Comparison of ENCODE assay signal across 18 mouse cellular contexts in genomic region chr8:88599491-88599890, GRCm38 (mm10). TPM values are rescaled to one million over a fixed set of nuclear protein-coding genes. Genes with fewer than 3 reads are reported as not detected.
DNase-seq lines count a peak whose midpoint lies in the region; ATAC-seq and TF ChIP-seq lines count a peak whose summit lies in the region.
"Had no signal": no experiment of that assay in that cellular context is flagged by ENCODE, and none has a peak within 500 bp of the region (broad histone marks: within the 10 kb centered on the region; RNA-seq: fewer than 3 reads in every experiment).

No protein-coding gene starts in this region.

- H3K9me3 ChIP-seq in heart, embryonic 12.5 days (replicated peaks): peaks cover 4% of the 10 kb centered on the region; the same call in 1 of the 2 replicates
- H3K9me3 ChIP-seq: forebrain, embryonic 15.5 days had no signal

- no peak overlapping the region for H3K9ac ChIP-seq in heart, embryonic 12.5 days
- H3K9ac ChIP-seq: forebrain, embryonic 15.5 days; hindbrain, embryonic 14.5 days had no signal

- H3K4me2 ChIP-seq in heart, embryonic 12.5 days: no peak overlapping the region
- H3K4me2 ChIP-seq: forebrain, embryonic 15.5 days; heart, embryonic 11.5 days; hindbrain, embryonic 14.5 days had no signal

- no peak for TF ChIP-seq POLR2A in brain, embryonic 14.5 days (IDR thresholded peaks at IDR 0.05; ENCODE audit: borderline replicate concordance, extremely low read depth, insufficient read depth, insufficient read length, poor library complexity, severe bottlenecking)
- no peak for TF ChIP-seq POLR2A in cerebellum, adult 2 months (IDR thresholded peaks at IDR 0.05; ENCODE audit: borderline replicate concordance, insufficient read depth, low read length)

- WGBS in cerebellum, adult 2 months: 12% methylated on average over 7 of the region's 7 CpGs
- WGBS in heart, embryonic 12.5 days: 82% methylated on average over 7 of the region's 7 CpGs

- H3K4me1 ChIP-seq in cerebellum, adult 2 months (ENCODE audit: control insufficient read depth, insufficient read depth, low read length): peaks cover 11% of the 10 kb centered on the region
- H3K4me1 ChIP-seq in heart, embryonic 12.5 days (replicated peaks): peaks cover 7% of the 10 kb centered on the region; the same call in 1 of the 2 replicates

- no peak overlapping the region for H3K27ac ChIP-seq in cerebellum, adult 2 months (ENCODE audit: insufficient read depth, low read length)
- H3K27ac ChIP-seq in heart, embryonic 12.5 days (ENCODE audit: poor library complexity, severe bottlenecking): no peak overlapping the region
- H3K27ac ChIP-seq: forebrain, embryonic 15.5 days; heart, adult 2 months; hindbrain, embryonic 14.5 days had no signal

- H3K36me3 ChIP-seq in heart, embryonic 12.5 days: no peaks in the 10 kb centered on the region
- H3K36me3 ChIP-seq: embryonic facial prominence, embryonic 10.5 days; forebrain, embryonic 15.5 days; hindbrain, embryonic 10.5 days had no signal

- no peaks in the 10 kb centered on the region for H3K27me3 ChIP-seq in cerebellum, adult 2 months (ENCODE audit: control insufficient read depth, insufficient read depth, low read length)
- no peaks in the 10 kb centered on the region; the same call in 1 of the 2 replicates for H3K27me3 ChIP-seq in heart, embryonic 12.5 days (replicated peaks)
- H3K27me3 ChIP-seq: forebrain, embryonic 15.5 days had no signal

- H3K4me3 ChIP-seq in cerebellum, adult 2 months (replicated peaks; ENCODE audit: insufficient read depth, low read depth, low read length): no peak overlapping the region
- no peak overlapping the region for H3K4me3 ChIP-seq in heart, embryonic 12.5 days
- H3K4me3 ChIP-seq: embryonic facial prominence, embryonic 10.5 days; forebrain, embryonic 15.5 days; heart, adult 2 months; hindbrain, embryonic 10.5 days had no signal

- TF ChIP-seq CTCF in brain, embryonic 14.5 days (IDR thresholded peaks at IDR 0.05; ENCODE audit: borderline replicate concordance, extremely low read depth, insufficient read depth, insufficient read length): no peak
- no peak for TF ChIP-seq CTCF in cerebellum, adult 2 months (IDR thresholded peaks at IDR 0.05; ENCODE audit: borderline replicate concordance, insufficient read depth, low read depth, low read length)

- no peak for ATAC-seq in heart, embryonic 12.5 days (ENCODE audit: insufficient number of reproducible peaks, low FRiP score)
- ATAC-seq: forebrain, embryonic 15.5 days; intestine, embryonic 16.5 days had no signal

- DNase-seq in brain, adult 2 months (ENCODE audit: low read depth, low spot score): peak; percentile 83
- DNase-seq in brain, embryonic 14.5 days (ENCODE audit: low read depth): peak; percentile 48
- DNase-seq in cerebellum, adult 2 months: peak; percentile 31 to 59
- DNase-seq in cerebellum, postnatal 25 days: peak; percentile 33 to 41
- DNase-seq in spleen, postnatal 14 days (ENCODE audit: low spot score in 2 of 2): no peak
- DNase-seq in urinary bladder, postnatal 36 days (ENCODE audit: low spot score in 2 of 2): no peak
- DNase-seq: adrenal gland, adult 8-10 months; adrenal gland, postnatal 36 days; gastrocnemius, postnatal 14 days; heart, adult 2 months; kidney, adult 8-10 months had no signal

RNA-seq across cellular contexts. Expression of gene Snx20, which starts 36.4 kb away (rescaled TPM):
- polyA plus RNA-seq in brain, embryonic 14.5 days (2012; rRNA removed): 0.78 and 0.92 TPM in 2 replicates
- 0.59 and 0.90 TPM in 2 replicates for polyA plus RNA-seq in cerebellum, adult 2 months (2012; rRNA removed)
- polyA plus RNA-seq in heart, embryonic 12.5 days (2016; fragmentation: Nextera tagmentation; extraction: Ambion mirVana): 1.1 and 1.2 TPM in 2 replicates

RNA-seq across cellular contexts. Expression of gene Nod2, which starts 47.6 kb away (rescaled TPM):
- polyA plus RNA-seq in brain, embryonic 14.5 days (2012; rRNA removed): 0.16 and 0.34 TPM in 2 replicates
- 0.11 and 0.28 TPM in 2 replicates for polyA plus RNA-seq in cerebellum, adult 2 months (2012; rRNA removed)
- polyA plus RNA-seq in heart, embryonic 12.5 days (2016; fragmentation: Nextera tagmentation; extraction: Ambion mirVana): 0.10 and 0.17 TPM in 2 replicates

Comparison
In these comparisons a context has a peak if more than half of its experiments do, and no peak if none do; other contexts are left out.
1. DNase-seq: peak in brain, adult 2 months (single experiment), brain, embryonic 14.5 days (single experiment), cerebellum, adult 2 months (2 of 2) and cerebellum, postnatal 25 days (2 of 2); none in spleen, postnatal 14 days (0 of 2) and urinary bladder, postnatal 36 days (0 of 2).